Mouse (Mus musculus): ENCODE measurements at regions not wholly inside any gene's neighbourhood (a gene's known extent, or its start where the extent isn't known, plus 50 kb on each side); places are given as distances from the start of the nearest gene placed in this dataset.

GRCm38 (mm10) chr15:69483096-69483495, 2982.4 kb upstream of the Lrrc6 start:
- DNase-seq (ENCODE audit: extremely low read depth) = no peak
- H3K9me3 ChIP-seq (replicated peaks; ENCODE audit: low read length) = peaks cover 38% of the 10 kb centered on the region
- in situ Hi-C loops (cut with MboI; ENCODE audit: low pct_ligation_motif_present, low pct_unique_long_range_greater_than_20kb, low sequenced_read_pairs) = no loop called here
- H3K27ac ChIP-seq (ENCODE audit: insufficient read depth, low read depth) = no peak overlapping the region
- no peaks in the 10 kb centered on the region for H3K79me2 ChIP-seq (replicated peaks; ENCODE audit: control insufficient read depth, extremely low read depth, insufficient read depth, poor library complexity, severe bottlenecking)
- no peak overlapping the region for H3K4me2 ChIP-seq (ENCODE audit: insufficient read depth, low read depth, poor library complexity, severe bottlenecking)
- no peaks in the 10 kb centered on the region for H3K27me3 ChIP-seq (replicated peaks)
- no peak overlapping the region for H3K4me3 ChIP-seq (replicated peaks in 1 of 3; ENCODE audit: low read depth in 2 of 3, low read length in 2 of 3, poor library complexity in 1 of 3)
- TF ChIP-seq MAX (IDR thresholded peaks at IDR 0.05; ENCODE audit: low read length) = no peak
- TF ChIP-seq GABPA (IDR thresholded peaks at IDR 0.05; ENCODE audit: insufficient replicate concordance, low read depth, low read length) = no peak
- no peak for TF ChIP-seq NELFE (IDR thresholded peaks at IDR 0.05; ENCODE audit: low read depth, low read length)
- TF ChIP-seq JUND (conservative IDR thresholded peaks at IDR 0.05; ENCODE audit: low read depth, low read length) = no peak
- no peak for TF ChIP-seq IRF4 (IDR thresholded peaks at IDR 0.05; ENCODE audit: low read depth, low read length)
- no peak for TF ChIP-seq PAX5 (IDR thresholded peaks at IDR 0.05; ENCODE audit: low read length)
- no peak for TF ChIP-seq TBP (conservative IDR thresholded peaks at IDR 0.05; ENCODE audit: low read depth, low read length)
- TF ChIP-seq CTCF (conservative IDR thresholded peaks at IDR 0.05 in 1 of 2, IDR thresholded peaks at IDR 0.05 in 1 of 2; ENCODE audit: low read depth in 2 of 2, low read length in 2 of 2) = no peak
- no peak for TF ChIP-seq NRF1 (IDR thresholded peaks at IDR 0.05; ENCODE audit: low read depth, low read length)
- no peak for TF ChIP-seq USF1 (IDR thresholded peaks at IDR 0.05; ENCODE audit: low read depth, low read length)
- TF ChIP-seq POLR2A (IDR thresholded peaks at IDR 0.05; ENCODE audit: low read depth, low read length) = no peak
- TF ChIP-seq ETS1 (conservative IDR thresholded peaks at IDR 0.05; ENCODE audit: low read depth, low read length) = no peak
- no peak for TF ChIP-seq POLR2AphosphoS2 (IDR thresholded peaks at IDR 0.05; ENCODE audit: low read depth, low read length)
- dilution Hi-C loops (cut with MboI; ENCODE audit: extremely low pct_ligation_motif_present, extremely low pct_unique_long_range_greater_than_20kb, low sequenced_read_pairs) = no loop called here
- no peaks in the 10 kb centered on the region for H3K36me3 ChIP-seq (replicated peaks in 1 of 2; ENCODE audit: control insufficient read depth in 1 of 2, insufficient read depth in 1 of 2, low read length in 1 of 2)
- no peak overlapping the region for H3K9ac ChIP-seq (ENCODE audit: insufficient read depth, low read depth)
- no peaks in the 10 kb centered on the region for H3K4me1 ChIP-seq (ENCODE audit: control insufficient read depth in 1 of 2, insufficient read depth in 2 of 2)

GRCm38 (mm10) chr15:69481087-69481486, 2980.4 kb upstream of the Lrrc6 start:
- H3K4me1 ChIP-seq (ENCODE audit: control insufficient read depth in 1 of 2, insufficient read depth in 2 of 2) = no peaks in the 10 kb centered on the region
- H3K4me2 ChIP-seq (ENCODE audit: insufficient read depth, low read depth, poor library complexity, severe bottlenecking) = no peak overlapping the region
- no peak for DNase-seq (ENCODE audit: extremely low read depth)
- no peaks in the 10 kb centered on the region for H3K36me3 ChIP-seq (replicated peaks in 1 of 2; ENCODE audit: control insufficient read depth in 1 of 2, insufficient read depth in 1 of 2, low read length in 1 of 2)
- peaks cover 37% of the 10 kb centered on the region for H3K9me3 ChIP-seq (replicated peaks; ENCODE audit: low read length)
- H3K9ac ChIP-seq (ENCODE audit: insufficient read depth, low read depth) = no peak overlapping the region
- in situ Hi-C loops (cut with MboI; ENCODE audit: low pct_ligation_motif_present, low pct_unique_long_range_greater_than_20kb, low sequenced_read_pairs) (no loop called here), dilution Hi-C loops (cut with MboI; ENCODE audit: extremely low pct_ligation_motif_present, extremely low pct_unique_long_range_greater_than_20kb, low sequenced_read_pairs) (no loop called here)
- no peak overlapping the region for H3K27ac ChIP-seq (ENCODE audit: insufficient read depth, low read depth)
- no peak for TF ChIP-seq JUND (conservative IDR thresholded peaks at IDR 0.05; ENCODE audit: low read depth, low read length)
- no peak for TF ChIP-seq ZNF384 (IDR thresholded peaks at IDR 0.05; ENCODE audit: low read depth, low read length)
- TF ChIP-seq EP300 (IDR thresholded peaks at IDR 0.05; ENCODE audit: low read length) = no peak
- no peak for TF ChIP-seq CHD2 (IDR thresholded peaks at IDR 0.05; ENCODE audit: low read length)
- TF ChIP-seq TBP (conservative IDR thresholded peaks at IDR 0.05; ENCODE audit: low read depth, low read length) = no peak
- no peak for TF ChIP-seq GABPA (IDR thresholded peaks at IDR 0.05; ENCODE audit: insufficient replicate concordance, low read depth, low read length)
- no peak for TF ChIP-seq MAZ (IDR thresholded peaks at IDR 0.05; ENCODE audit: low read depth, low read length)
- TF ChIP-seq ETS1 (conservative IDR thresholded peaks at IDR 0.05; ENCODE audit: low read depth, low read length) = no peak
- no peak overlapping the region for H3K4me3 ChIP-seq (replicated peaks in 1 of 3; ENCODE audit: low read depth in 2 of 3, low read length in 2 of 3, poor library complexity in 1 of 3)
- no peaks in the 10 kb centered on the region for H3K27me3 ChIP-seq (replicated peaks)
- H3K79me2 ChIP-seq (replicated peaks; ENCODE audit: control insufficient read depth, extremely low read depth, insufficient read depth, poor library complexity, severe bottlenecking) = no peaks in the 10 kb centered on the region
